Mouse (Mus musculus) spleen, embryonic (tissue): ENCODE measurements around the gene Klhl36.

Experiments
- CTCF ChIA-PET: fragments of 350-600 bp; sonication (Branson Sonifier 250); formaldehyde crosslinking; loops from one replicate; lab custom pipeline; 2022; lab: Charles Lee

Klhl36 gene

GRCm38 (mm10) chr8:119873181-119873580, 11.1 kb downstream of the Klhl36 start:
- CTCF ChIA-PET, result interaction anchor here (0.6 kb wide), 2 partner anchors 30 to 54 kb away, joined by 12 read pairs; no protein-coding TSS in a partner anchor

- CTCF ChIA-PET, result no interaction called here
Observed at GRCm38 (mm10) chr8:119881301-119881700, 19.2 kb downstream of the Klhl36 start.

- CTCF ChIA-PET, result no interaction called here
Observed at GRCm38 (mm10) chr8:119881917-119882316, 19.9 kb downstream of the Klhl36 start.

GRCm38 (mm10) chr8:119883281-119883680, 21.2 kb downstream of the Klhl36 start:
- CTCF ChIA-PET, result no interaction called here

- CTCF ChIA-PET, result interaction anchor here (1.1 kb wide), 1 partner anchor 46 kb away, joined by 3 read pairs; no protein-coding TSS in a partner anchor
Observed at GRCm38 (mm10) chr8:119885612-119886011, 23.5 kb downstream of the Klhl36 start.

- CTCF ChIA-PET, result interaction anchor here (0.7 kb wide), 1 partner anchor 44 kb away, joined by 3 read pairs; no protein-coding TSS in a partner anchor
Observed at GRCm38 (mm10) chr8:119887130-119887529, 25.1 kb downstream of the Klhl36 start.

GRCm38 (mm10) chr8:119888012-119888411, 25.9 kb downstream of the Klhl36 start:
- CTCF ChIA-PET, result no interaction called here

- CTCF ChIA-PET, result interaction anchor here (1.1 kb wide), 1 partner anchor 20 kb away, joined by 6 read pairs; no protein-coding TSS in a partner anchor
Observed at GRCm38 (mm10) chr8:119897069-119897468, 35.0 kb downstream of the Klhl36 start.

GRCm38 (mm10) chr8:119897933-119898332, 35.9 kb downstream of the Klhl36 start:
- CTCF ChIA-PET, result interaction anchor here (1.1 kb wide), 1 partner anchor 21 kb away, joined by 6 read pairs; no protein-coding TSS in a partner anchor

GRCm38 (mm10) chr8:119901349-119901748, 39.3 kb downstream of the Klhl36 start:
- CTCF ChIA-PET, result interaction anchor here (0.5 kb wide), 1 partner anchor 62 kb away, joined by 7 read pairs; no protein-coding TSS in a partner anchor

GRCm38 (mm10) chr8:119901952-119902351, 39.9 kb downstream of the Klhl36 start:
- CTCF ChIA-PET, result no interaction called here

- CTCF ChIA-PET, result no interaction called here
Observed at GRCm38 (mm10) chr8:119904323-119904911, 42.4 kb downstream of the Klhl36 start.

GRCm38 (mm10) chr8:119909944-119910546, 48.0 kb downstream of the Klhl36 start, which contains the start of gene Usp10:
Gene Usp10 (plus strand): TSS chr8:119910360.
- CTCF ChIA-PET, result interaction anchor here (0.6 to 0.9 kb wide), 4 partner anchors 18 to 562 kb away, joined by 3 to 7 read pairs (median 3); no protein-coding TSS in a partner anchor

GRCm38 (mm10) chr8:119910547-119911257, 48.6 kb downstream of the Klhl36 start, which contains the start of gene Gm20388:
Gene Gm20388 (plus strand): TSS chr8:119910841.
- CTCF ChIA-PET, result interaction anchor here (0.6 to 0.9 kb wide), 2 partner anchors 18 to 563 kb away, joined by 3 read pairs; no protein-coding TSS in a partner anchor

GRCm38 (mm10) chr8:119911258-119911962, 49.3 kb downstream of the Klhl36 start:
- CTCF ChIA-PET, result no interaction called here

GRCm38 (mm10) chr8:119912643-119913042, 50.6 kb downstream of the Klhl36 start:
- CTCF ChIA-PET, result no interaction called here

- CTCF ChIA-PET, result no interaction called here
Observed at GRCm38 (mm10) chr8:119913181-119913580, 51.1 kb downstream of the Klhl36 start.

GRCm38 (mm10) chr8:119914161-119914560, 52.1 kb downstream of the Klhl36 start:
- CTCF ChIA-PET, result no interaction called here

GRCm38 (mm10) chr8:119915298-119915697, 53.2 kb downstream of the Klhl36 start:
- CTCF ChIA-PET, result interaction anchor here (1.0 kb wide), 1 partner anchor 11 kb away, joined by 3 read pairs; no protein-coding TSS in a partner anchor

GRCm38 (mm10) chr8:119916237-119916892, 54.3 kb downstream of the Klhl36 start:
- CTCF ChIA-PET, result interaction anchor here (0.5 kb wide), 1 partner anchor 45 kb away, joined by 8 read pairs; no protein-coding TSS in a partner anchor
